Mouse (Mus musculus) forebrain, embryonic 11.5 days (tissue): ENCODE results near the gene Gm45234. TPM values are rescaled to one million over a fixed set of nuclear protein-coding genes. Genes with fewer than 3 reads are reported as not detected.

ENCODE experiments used
- ATAC-seq: fragments of 200-750 bp; cut with Nextera tagmentation; replicated peaks from 2 replicates; pipeline ENCODE4 v1.8.0; 2017; ENCODE audit warnings: moderate TSS enrichment; ENCODE audit not compliant: low FRiP score
- DNase-seq: peaks from one replicate; pipeline ENCODE4 v3.0.0-alpha.2; 2017; ENCODE audit warnings: low spot score
- H3K27ac ChIP-seq: fragments of 300-500 bp; sonication (generic); 2 replicates; pipeline ENCODE4 v1.5.1; 2014; ENCODE audit warnings: low read depth, low read length
- H3K27me3 ChIP-seq: fragments of 300-500 bp; sonication (generic); 2 replicates; pipeline ENCODE4 v1.6.1; 2014; ENCODE audit warnings: mild to moderate bottlenecking, low read length, mixed read lengths; ENCODE audit not compliant: control insufficient read depth, insufficient read depth
- H3K36me3 ChIP-seq: fragments of 300-500 bp; sonication (generic); 2 replicates; pipeline ENCODE4 v1.6.1; 2014; ENCODE audit warnings: mild to moderate bottlenecking, low read length, moderate library complexity, mixed read lengths; ENCODE audit not compliant: control insufficient read depth, insufficient read depth
- H3K4me1 ChIP-seq: fragments of 300-500 bp; sonication (generic); replicated peaks from 2 replicates; pipeline ENCODE4 v1.6.1; 2014; ENCODE audit warnings: low read length, mixed read lengths; ENCODE audit not compliant: control insufficient read depth, insufficient read depth
- H3K4me2 ChIP-seq: fragments of 300-500 bp; sonication (generic); 2 replicates; pipeline ENCODE4 v1.6.1; 2014; ENCODE audit warnings: low read depth, mild to moderate bottlenecking, low read length, moderate library complexity, mixed read lengths; ENCODE audit not compliant: severe bottlenecking
- H3K4me3 ChIP-seq: fragments of 300-500 bp; sonication (generic); 2 replicates; pipeline ENCODE4 v1.5.1; 2014; ENCODE audit warnings: low read depth, low read length
- H3K9ac ChIP-seq: fragments of 300-500 bp; sonication (generic); 2 replicates; pipeline ENCODE4 v1.6.1; 2014; ENCODE audit warnings: low read length
- H3K9me3 ChIP-seq: fragments of 300-500 bp; sonication (generic); 2 replicates; pipeline ENCODE4 v1.6.1; 2016; ENCODE audit warnings: low read length, mixed read lengths; ENCODE audit not compliant: control insufficient read depth
- WGBS: fragments of 180-500 bp; shearing (Covaris S2); extraction: QIAGEN DNeasy Blood & Tissue Kit; methylation state at CpG from one replicate; pipeline ENCODE4 v1.1.7; 2014; 5-methylcytosine and 5-hydroxymethylcytosine counted together
- polyA plus RNA-seq: library from polyadenylated mRNA; unstranded; fragments of >200 nt; fragmentation: Nextera tagmentation; extraction: Ambion mirVana; gene quantifications from 2 replicates; pipeline ENCODE4 v1.2.1, GENCODE M21; 2014

Gene Gm45234
- polyA plus RNA-seq, 1 experiment from 2014 or later: not detected

DNA sequence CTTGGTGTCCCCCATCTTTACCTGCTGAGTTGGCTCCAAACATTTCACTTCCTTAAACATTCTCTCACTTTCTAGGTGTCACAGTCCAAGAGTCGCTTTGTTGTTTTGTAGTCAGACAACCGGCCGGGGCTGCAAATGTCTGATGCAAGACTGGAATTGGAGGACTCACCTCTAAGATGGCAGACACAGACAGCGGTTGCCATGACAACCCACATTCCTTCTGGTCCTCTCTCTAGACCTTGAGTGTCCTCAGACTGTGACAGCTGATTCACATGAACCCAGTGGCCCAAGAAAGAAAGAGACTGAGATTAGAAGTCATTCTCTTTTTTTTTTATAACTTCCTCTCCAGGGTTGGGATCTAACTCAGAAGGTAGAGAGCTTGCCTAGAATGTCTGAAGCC, 33.7 kb upstream of the Gm45234 start:
- DNase-seq: no peak
- 91% methylated on average over 4 of the region's 4 CpGs for WGBS
- no peak overlapping the region for H3K27ac ChIP-seq
- H3K4me1 ChIP-seq: no peaks in the 10 kb centered on the region
- H3K27me3 ChIP-seq: no peaks in the 10 kb centered on the region
- ATAC-seq: no peak
- H3K9ac ChIP-seq: no peak overlapping the region
- H3K36me3 ChIP-seq: no peaks in the 10 kb centered on the region
- no peaks in the 10 kb centered on the region for H3K9me3 ChIP-seq
- H3K4me3 ChIP-seq: no peak overlapping the region
- H3K4me2 ChIP-seq: no peak overlapping the region

DNA sequence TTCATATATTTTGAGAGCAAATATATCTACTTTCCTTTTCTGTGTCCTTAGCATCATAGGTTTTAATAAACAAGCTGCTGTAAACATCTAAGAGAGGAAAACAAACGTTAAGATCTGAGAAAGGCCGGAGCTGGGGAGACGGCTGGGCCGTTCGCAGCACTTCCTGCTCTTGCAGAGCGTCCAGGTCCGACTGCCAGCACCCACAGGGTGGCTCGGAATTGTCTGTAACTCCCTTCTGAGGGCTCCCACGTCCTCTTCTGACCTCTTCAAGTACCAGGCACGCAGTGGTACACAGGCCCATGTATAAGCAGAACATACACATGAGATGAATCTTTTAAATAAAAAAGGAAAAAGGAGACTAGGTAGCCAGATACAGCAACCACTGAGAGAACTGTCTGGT, 31.9 kb upstream of the Gm45234 start:
- no peaks in the 10 kb centered on the region for H3K9me3 ChIP-seq
- no peaks in the 10 kb centered on the region for H3K36me3 ChIP-seq
- no peak overlapping the region for H3K9ac ChIP-seq
- no peak overlapping the region for H3K4me3 ChIP-seq
- no peak for DNase-seq
- ATAC-seq: no peak
- no peak overlapping the region for H3K27ac ChIP-seq
- H3K27me3 ChIP-seq: no peaks in the 10 kb centered on the region
- 83% methylated on average over 10 of the region's 10 CpGs for WGBS
- no peaks in the 10 kb centered on the region for H3K4me1 ChIP-seq
- no peak overlapping the region for H3K4me2 ChIP-seq

DNA sequence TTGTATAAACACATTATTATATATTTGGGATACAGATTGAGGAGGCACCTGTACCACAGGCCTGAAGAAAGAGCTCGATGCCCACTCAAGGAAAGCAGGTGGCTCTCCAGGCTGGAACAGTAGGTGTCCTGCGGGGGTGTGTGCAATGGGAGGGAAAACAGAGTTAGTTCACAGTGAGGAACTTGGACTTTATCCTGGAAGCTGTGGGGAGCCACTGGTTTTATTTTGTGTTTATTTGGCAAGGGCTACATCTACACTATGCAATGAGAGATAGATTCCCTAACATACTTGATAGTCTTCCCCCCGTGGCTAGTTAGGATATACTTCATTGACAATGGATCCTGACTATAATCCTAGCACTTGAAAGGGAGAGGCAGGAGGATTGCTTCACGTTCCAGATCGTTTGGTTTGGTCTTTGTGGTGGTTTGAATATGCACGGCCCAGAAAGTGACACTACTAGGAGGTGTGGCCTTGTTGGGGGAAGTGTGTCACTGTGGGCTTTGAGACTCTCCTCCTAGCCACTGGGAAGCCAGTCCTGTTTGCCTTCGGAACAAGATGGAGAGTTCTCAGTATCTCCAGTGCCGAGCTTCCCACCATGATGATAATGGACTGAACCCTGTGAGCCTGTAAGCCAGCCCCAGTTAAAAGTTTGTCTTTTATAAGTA, 31.1 kb upstream of the Gm45234 start:
- no peaks in the 10 kb centered on the region for H3K36me3 ChIP-seq
- no peak overlapping the region for H3K4me3 ChIP-seq
- no peak for DNase-seq
- H3K9me3 ChIP-seq: no peaks in the 10 kb centered on the region
- no peak for ATAC-seq
- H3K9ac ChIP-seq: no peak overlapping the region
- H3K27me3 ChIP-seq: no peaks in the 10 kb centered on the region
- 0 out of 2 replicates have a peak, but pooled peaks cover 3% of the 10 kb centered on the region for H3K4me1 ChIP-seq
- 59% methylated on average over 8 of the region's 8 CpGs for WGBS
- no peak overlapping the region for H3K4me2 ChIP-seq
- no peak overlapping the region for H3K27ac ChIP-seq

GRCm38 (mm10) chr6:124782436-124782835, 26.6 kb upstream of the Gm45234 start:
- H3K9ac ChIP-seq: no peak overlapping the region
- H3K4me1 ChIP-seq: peaks cover 7% of the 10 kb centered on the region; the same call in 1 of the 2 replicates
- H3K9me3 ChIP-seq: no peaks in the 10 kb centered on the region
- H3K27me3 ChIP-seq: no peaks in the 10 kb centered on the region
- DNase-seq: peak; percentile 59
- no peak overlapping the region for H3K4me3 ChIP-seq
- H3K27ac ChIP-seq: no peak overlapping the region
- ATAC-seq: peak; percentile 20; the same call in 1 of the 2 replicates
- no peaks in the 10 kb centered on the region for H3K36me3 ChIP-seq
- H3K4me2 ChIP-seq: 0 out of 2 replicates have a peak overlapping the region, but pooled peaks have one; percentile 12
- 27% methylated on average over 6 of the region's 6 CpGs for WGBS

- Histone ChIP-seq H3K9me3 (no peaks in the 10 kb centered on the region), H3K4me2 (no peak overlapping the region), H3K4me3 (no peak overlapping the region), H3K27ac (no peak overlapping the region), H3K4me1 (peaks cover 7% of the 10 kb centered on the region; the same call in 1 of the 2 replicates), H3K27me3 (no peaks in the 10 kb centered on the region), H3K36me3 (no peaks in the 10 kb centered on the region), H3K9ac (no peak overlapping the region)
- DNase-seq (no peak), ATAC-seq (no peak)
- 85% methylated on average over 7 of the region's 7 CpGs for WGBS
Measured at GRCm38 (mm10) chr6:124780917-124781316, 25.1 kb upstream of the Gm45234 start.

- peak; percentile 70 for DNase-seq
- H3K27ac ChIP-seq: no peak overlapping the region
Measured at GRCm38 (mm10) chr6:124779984-124780416, 24.2 kb upstream of the Gm45234 start.

DNA sequence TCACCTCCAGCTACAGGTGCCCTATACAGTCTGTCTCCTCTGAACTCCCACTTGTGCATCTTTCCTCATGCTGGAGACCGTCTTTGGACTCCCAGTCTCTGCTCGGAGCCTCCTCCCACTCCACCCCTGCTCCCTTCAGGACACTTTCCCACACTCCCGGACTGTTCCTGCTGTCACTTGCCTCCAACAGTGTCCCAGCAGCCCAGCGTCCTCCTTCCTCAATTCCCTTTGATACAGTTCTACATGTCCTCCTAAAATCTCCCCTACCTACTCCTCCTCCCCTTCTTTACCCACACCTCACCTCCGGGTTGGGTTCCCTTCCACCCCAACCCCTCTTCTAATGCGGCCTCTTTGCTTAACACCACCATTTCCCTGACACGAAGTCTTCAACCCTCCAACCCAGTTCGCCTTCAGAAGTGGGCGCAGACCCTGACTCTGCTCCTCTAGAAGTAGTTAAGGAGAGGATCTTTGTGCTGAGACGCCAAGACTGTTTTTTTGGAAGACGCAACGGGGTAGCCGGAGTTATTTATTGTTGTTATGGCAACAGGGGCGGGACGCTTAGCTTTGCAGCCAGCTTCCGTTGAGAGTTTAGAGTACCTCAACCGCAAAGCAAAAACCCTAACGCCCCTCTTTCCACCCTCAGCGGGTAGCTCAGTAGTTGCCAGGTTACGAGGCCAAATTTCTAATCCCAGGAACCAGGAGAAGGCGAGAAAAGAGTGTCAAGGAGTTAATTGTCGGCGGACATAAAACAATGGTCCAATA, 23.6 kb upstream of the Gm45234 start, which contains the start of gene Lrrc23:
Lrrc23 (minus strand) TSS at position 506 of the 762 bp plus-strand sequence.
- ATAC-seq (peak; percentile 77), DNase-seq (peak; percentile 75)
- Histone ChIP-seq H3K4me3 (peak within 1 kb of the TSS; percentile 32), H3K4me1 (peaks cover 7% of the 10 kb centered on the region; the same call in 1 of the 2 replicates), H3K27me3 (no peaks in the 10 kb centered on the region), H3K4me2 (peak within 1 kb of the TSS; percentile 52), H3K36me3 (no peaks in the 10 kb centered on the region), H3K27ac (0 out of 2 replicates have a peak within 1 kb of the TSS, but pooled peaks have one; percentile 19), H3K9ac (peak within 1 kb of the TSS; percentile 21), H3K9me3 (no peaks in the 10 kb centered on the region)
- WGBS: 2% methylated on average over 23 of the region's 23 CpGs

More at GRCm38 (mm10) chr6:124779984-124780416, 24.2 kb upstream of the Gm45234 start:
- H3K4me3 ChIP-seq: peak overlapping the region; percentile 32
- no peaks in the 10 kb centered on the region for H3K27me3 ChIP-seq
- H3K9ac ChIP-seq: peak overlapping the region; percentile 21
- 0 out of 2 replicates have a peak, but pooled peaks have one; percentile 1 for ATAC-seq
- WGBS: 2% methylated on average over 10 of the region's 10 CpGs
- H3K4me2 ChIP-seq: peak overlapping the region; percentile 52
- H3K9me3 ChIP-seq: no peaks in the 10 kb centered on the region
- no peaks in the 10 kb centered on the region for H3K36me3 ChIP-seq
- H3K4me1 ChIP-seq: peaks cover 7% of the 10 kb centered on the region; the same call in 1 of the 2 replicates

DNA sequence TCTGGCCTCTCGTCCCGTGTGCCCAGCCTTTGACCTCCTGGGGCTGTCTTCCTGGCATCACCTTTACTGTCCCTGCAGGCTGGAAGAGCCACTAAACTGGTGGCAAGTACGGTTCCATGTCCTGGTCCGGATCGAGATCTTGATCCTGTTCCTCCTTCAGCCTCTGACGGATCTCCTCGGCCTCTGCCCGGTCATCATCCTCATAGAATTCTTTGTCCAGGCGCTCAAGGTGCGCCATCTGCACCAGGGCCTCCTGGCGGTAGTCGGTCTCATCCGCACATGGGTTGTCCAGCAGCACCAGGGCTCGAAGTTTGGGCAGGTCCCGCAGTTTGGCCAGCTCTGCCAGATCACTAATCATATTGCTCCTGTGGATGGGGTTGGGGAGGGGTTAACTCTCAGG, 14.7 kb upstream of the Gm45234 start:
- Histone ChIP-seq H3K4me3 (no peak overlapping the region), H3K9ac (no peak overlapping the region), H3K27me3 (peaks cover 4% of the 10 kb centered on the region; the same call in 1 of the 2 replicates), H3K36me3 (no peaks in the 10 kb centered on the region), H3K27ac (no peak overlapping the region), H3K4me2 (no peak overlapping the region), H3K4me1 (peaks cover 5% of the 10 kb centered on the region; the same call in 1 of the 2 replicates), H3K9me3 (no peaks in the 10 kb centered on the region)
- no peak for ATAC-seq
- DNase-seq: no peak
- 89% methylated on average over 15 of the region's 15 CpGs for WGBS
